Mouse (Mus musculus): ENCODE data around the gene Fbxl20. TPM values are rescaled to one million over a fixed set of nuclear protein-coding genes. Genes with fewer than 3 reads are reported as not detected.
A peak's percentile ranks its signal among the peaks of the same experiment; 100 is the strongest.

The Fbxl20 gene
- polyA plus RNA-seq, 1 experiment from 2014 or later, result 17.6 TPM

GRCm38 (mm10) chr11:98057998-98058397 lies 92.2 kb downstream of the Fbxl20 start:
- Histone ChIP-seq H3K36me3 (no peaks in the 10 kb centered on the region), H3K4me3 (no peak overlapping the region), H3K4me1 (peaks cover 3% of the 10 kb centered on the region), H3K9me3 (no peaks in the 10 kb centered on the region), H3K9ac (no peak overlapping the region), H3K4me2 (no peak overlapping the region), H3K27me3 (peaks cover 34% of the 10 kb centered on the region), H3K27ac (no peak overlapping the region)
- WGBS, result 79% methylated on average over 5 of the region's 5 CpGs
- ATAC-seq (ENCODE audit: borderline replicate concordance, extremely low read depth, low FRiP score, low TSS enrichment), result no peak

GRCm38 (mm10) chr11:98057466-98057865 lies 92.7 kb downstream of the Fbxl20 start:
- Histone ChIP-seq H3K9ac (no peak overlapping the region), H3K4me3 (no peak overlapping the region), H3K4me1 (peaks cover 8% of the 10 kb centered on the region), H3K36me3 (no peaks in the 10 kb centered on the region), H3K9me3 (no peaks in the 10 kb centered on the region), H3K4me2 (no peak overlapping the region), H3K27me3 (peaks cover 39% of the 10 kb centered on the region), H3K27ac (no peak overlapping the region)
- 25% methylated on average over 9 of the region's 9 CpGs for WGBS
- no peak for ATAC-seq (ENCODE audit: borderline replicate concordance, extremely low read depth, low FRiP score, low TSS enrichment)

DNA sequence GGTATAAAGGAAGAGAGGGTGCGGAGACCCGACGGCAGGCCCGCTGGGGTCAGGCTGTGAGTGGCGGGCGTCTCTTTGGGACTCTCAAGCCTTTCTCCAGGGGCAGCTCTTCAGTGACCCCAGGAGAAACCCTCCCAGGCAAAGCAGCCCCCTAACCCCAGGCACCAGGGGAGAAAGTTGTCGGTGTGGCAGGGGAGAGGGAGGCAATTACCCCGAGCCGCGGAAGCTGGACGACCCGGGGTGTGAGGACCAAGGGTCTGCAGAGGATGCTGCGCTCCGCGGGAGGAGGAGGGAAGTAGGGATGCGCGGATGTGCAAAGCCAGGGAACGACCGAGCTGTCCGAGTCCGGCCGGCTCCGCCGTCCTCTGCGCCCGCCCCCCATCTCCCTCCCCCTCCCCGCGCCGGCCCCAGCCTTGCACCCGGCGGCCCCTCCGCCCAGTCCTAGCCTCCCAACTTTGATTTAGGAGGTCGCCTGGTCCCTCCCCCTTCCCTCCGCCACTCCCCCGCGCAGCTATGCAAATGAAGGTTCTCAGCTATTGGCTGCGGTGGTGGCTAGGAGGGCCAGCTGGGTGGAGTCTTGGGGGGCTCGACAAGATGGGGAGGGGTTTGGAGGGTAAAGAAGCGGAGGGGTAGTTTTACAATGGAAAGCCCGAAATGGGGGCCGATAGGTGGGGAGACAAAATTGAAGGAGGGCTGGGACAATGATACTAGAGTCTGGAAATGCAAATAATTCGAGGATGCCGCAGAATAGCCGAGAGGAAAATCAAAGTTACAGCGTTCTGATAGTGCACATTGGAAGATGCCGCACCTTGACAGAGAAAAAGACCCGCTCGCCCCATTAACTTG lies 97.0 kb downstream of the Fbxl20 start, which contains the start of gene Stac2:
Gene Stac2 (minus strand): TSS at position 474 of the 846 bp plus-strand sequence.
- Histone ChIP-seq H3K4me1 (peaks cover 18% of the 10 kb centered on the region), H3K9ac (peak within 1 kb of the TSS; percentile 14; the same call in 1 of the 2 replicates), H3K27ac (no peak within 1 kb of the TSS), H3K36me3 (no peaks in the 10 kb centered on the region), H3K9me3 (no peaks in the 10 kb centered on the region), H3K4me2 (peak within 1 kb of the TSS; percentile 66), H3K27me3 (peaks cover 75% of the 10 kb centered on the region), H3K4me3 (peak within 1 kb of the TSS; percentile 37)
- ATAC-seq (ENCODE audit: borderline replicate concordance, extremely low read depth, low FRiP score, low TSS enrichment), result peak; percentile 90
- 2% methylated on average over 28 of the region's 48 CpGs for WGBS

DNA sequence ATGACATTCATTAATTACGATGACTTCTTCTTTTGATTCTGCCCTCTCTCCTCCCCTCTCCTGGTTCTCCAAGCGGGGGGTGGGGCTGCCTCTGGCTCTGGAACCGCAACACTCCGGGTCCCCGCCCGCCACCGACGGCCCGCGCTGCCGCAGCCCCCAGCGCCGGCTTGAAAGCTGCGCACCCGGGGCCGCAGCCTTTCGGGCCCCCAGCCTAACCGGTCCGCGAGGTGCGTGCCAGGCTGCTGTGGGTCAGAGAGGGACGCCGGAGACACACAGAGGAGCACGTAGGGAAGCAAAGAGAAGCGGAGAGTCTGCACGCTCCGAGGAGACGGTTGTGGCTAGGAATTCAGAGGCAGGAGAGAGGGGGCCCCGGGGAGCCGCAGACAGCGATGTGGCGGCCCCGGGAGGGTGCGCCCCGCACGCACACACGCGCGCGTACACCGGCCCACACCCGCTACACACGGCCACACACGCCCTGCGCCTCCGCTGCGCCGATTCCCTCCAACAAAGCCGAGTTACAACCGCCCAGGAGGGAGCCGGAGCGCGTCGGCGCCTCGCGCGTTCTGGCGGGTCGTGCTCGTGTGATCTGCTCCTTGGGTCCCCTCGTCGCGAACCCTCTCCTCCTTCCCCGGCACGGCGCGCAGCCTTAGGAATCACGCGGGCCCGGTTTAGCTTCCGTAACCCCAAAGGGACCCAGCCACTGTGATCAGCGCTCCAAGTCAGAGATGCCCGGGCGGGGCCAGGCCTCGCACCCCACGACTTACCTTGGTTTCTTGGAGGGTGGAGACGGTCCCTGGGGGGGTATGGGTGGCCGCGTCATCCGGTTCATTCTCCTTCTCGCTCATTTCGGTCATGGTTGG lies 97.8 kb downstream of the Fbxl20 start:
- Histone ChIP-seq H3K27ac (no peak overlapping the region), H3K36me3 (no peaks in the 10 kb centered on the region), H3K9me3 (no peaks in the 10 kb centered on the region), H3K27me3 (peaks cover 80% of the 10 kb centered on the region), H3K9ac (peak overlapping the region; percentile 14; the same call in 1 of the 2 replicates), H3K4me1 (peaks cover 18% of the 10 kb centered on the region), H3K4me2 (peak overlapping the region; percentile 66), H3K4me3 (peak overlapping the region; percentile 37)
- ATAC-seq (ENCODE audit: borderline replicate concordance, extremely low read depth, low FRiP score, low TSS enrichment), result no peak
- under 1% methylated on average over 79 of the region's 83 CpGs for WGBS

DNA sequence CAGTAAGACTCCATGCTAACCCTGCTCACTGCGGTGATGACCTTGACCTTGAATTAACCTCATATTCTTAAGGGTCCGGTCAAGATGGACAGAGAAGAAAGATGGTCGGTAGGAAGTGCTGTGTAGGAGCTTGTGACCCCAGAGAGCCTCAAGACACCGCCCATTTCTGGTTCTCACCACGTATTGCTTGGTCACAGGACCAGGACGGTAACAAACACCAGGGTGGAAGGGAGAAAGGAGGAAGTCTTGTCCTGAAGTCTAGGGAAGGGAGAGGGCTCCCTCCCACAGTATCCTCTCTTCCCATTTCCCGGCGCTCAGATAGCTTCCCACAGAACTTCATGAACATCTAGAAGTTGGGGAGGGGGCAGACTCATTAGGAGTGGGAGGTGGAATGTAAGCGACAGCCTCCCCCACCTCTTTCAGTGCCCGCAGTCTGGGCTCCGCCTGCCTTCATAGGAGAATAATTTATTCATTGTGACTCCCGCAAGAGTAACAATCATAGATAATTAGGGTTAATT lies 98.5 kb downstream of the Fbxl20 start:
- H3K27ac ChIP-seq, result no peak overlapping the region
- ATAC-seq (ENCODE audit: borderline replicate concordance, extremely low read depth, low FRiP score, low TSS enrichment), result no peak
- no peak overlapping the region for H3K9ac ChIP-seq
- peaks cover 76% of the 10 kb centered on the region for H3K27me3 ChIP-seq
- H3K4me2 ChIP-seq, result peak overlapping the region; percentile 66
- H3K4me3 ChIP-seq, result peak overlapping the region; percentile 37
- no peaks in the 10 kb centered on the region for H3K36me3 ChIP-seq
- H3K9me3 ChIP-seq, result no peaks in the 10 kb centered on the region
- peaks cover 18% of the 10 kb centered on the region for H3K4me1 ChIP-seq
- 8% methylated on average over 12 of the region's 12 CpGs for WGBS

DNA sequence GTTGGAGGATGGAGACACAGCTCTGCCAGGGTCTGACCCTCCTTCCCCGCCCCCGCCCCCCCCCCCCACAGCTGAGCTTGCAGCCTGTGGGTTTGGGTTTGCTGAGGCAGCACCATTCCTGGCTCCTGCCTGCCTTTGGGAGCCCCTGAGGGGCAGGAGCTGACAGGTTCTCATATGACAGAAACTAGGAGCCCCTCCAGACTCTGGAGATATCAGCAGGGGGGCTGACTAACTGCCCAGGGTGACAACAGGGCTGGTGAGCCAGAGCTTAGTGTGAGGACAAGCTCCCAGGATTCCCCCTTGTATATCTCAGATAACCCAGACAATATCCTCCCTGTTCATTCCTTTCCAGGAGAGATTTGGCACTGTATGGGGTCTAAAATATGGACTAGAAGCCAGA lies 99.3 kb downstream of the Fbxl20 start:
- H3K9ac ChIP-seq, result no peak overlapping the region
- 10% methylated on average over 2 of the region's 2 CpGs for WGBS
- no peaks in the 10 kb centered on the region for H3K36me3 ChIP-seq
- H3K4me3 ChIP-seq, result no peak overlapping the region
- no peak overlapping the region for H3K4me2 ChIP-seq
- peaks cover 75% of the 10 kb centered on the region for H3K27me3 ChIP-seq
- H3K9me3 ChIP-seq, result no peaks in the 10 kb centered on the region
- peaks cover 18% of the 10 kb centered on the region for H3K4me1 ChIP-seq
- H3K27ac ChIP-seq, result no peak overlapping the region
- ATAC-seq (ENCODE audit: borderline replicate concordance, extremely low read depth, low FRiP score, low TSS enrichment), result no peak

DNA sequence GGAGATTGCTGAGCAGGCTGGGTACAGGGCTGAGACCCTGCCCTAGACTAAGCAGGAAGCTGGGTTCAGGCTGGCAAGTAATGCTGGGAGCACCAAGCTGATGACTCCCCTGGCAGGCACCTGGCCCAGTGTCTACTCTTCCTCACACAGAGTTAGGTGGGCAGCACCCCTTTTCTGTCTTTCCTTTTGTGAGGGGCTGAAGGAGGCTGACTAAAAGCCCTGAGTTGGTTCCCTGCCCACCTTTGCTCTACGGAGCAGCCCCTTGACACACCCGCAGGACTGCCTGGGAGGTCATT lies 99.7 kb downstream of the Fbxl20 start:
- Histone ChIP-seq H3K27me3 (peaks cover 70% of the 10 kb centered on the region), H3K4me3 (no peak overlapping the region), H3K36me3 (no peaks in the 10 kb centered on the region), H3K4me2 (no peak overlapping the region), H3K27ac (no peak overlapping the region), H3K9ac (no peak overlapping the region), H3K4me1 (peaks cover 18% of the 10 kb centered on the region), H3K9me3 (no peaks in the 10 kb centered on the region)
- ATAC-seq (ENCODE audit: borderline replicate concordance, extremely low read depth, low FRiP score, low TSS enrichment), result no peak
- WGBS, result 48% methylated on average over 2 of the region's 2 CpGs

DNA sequence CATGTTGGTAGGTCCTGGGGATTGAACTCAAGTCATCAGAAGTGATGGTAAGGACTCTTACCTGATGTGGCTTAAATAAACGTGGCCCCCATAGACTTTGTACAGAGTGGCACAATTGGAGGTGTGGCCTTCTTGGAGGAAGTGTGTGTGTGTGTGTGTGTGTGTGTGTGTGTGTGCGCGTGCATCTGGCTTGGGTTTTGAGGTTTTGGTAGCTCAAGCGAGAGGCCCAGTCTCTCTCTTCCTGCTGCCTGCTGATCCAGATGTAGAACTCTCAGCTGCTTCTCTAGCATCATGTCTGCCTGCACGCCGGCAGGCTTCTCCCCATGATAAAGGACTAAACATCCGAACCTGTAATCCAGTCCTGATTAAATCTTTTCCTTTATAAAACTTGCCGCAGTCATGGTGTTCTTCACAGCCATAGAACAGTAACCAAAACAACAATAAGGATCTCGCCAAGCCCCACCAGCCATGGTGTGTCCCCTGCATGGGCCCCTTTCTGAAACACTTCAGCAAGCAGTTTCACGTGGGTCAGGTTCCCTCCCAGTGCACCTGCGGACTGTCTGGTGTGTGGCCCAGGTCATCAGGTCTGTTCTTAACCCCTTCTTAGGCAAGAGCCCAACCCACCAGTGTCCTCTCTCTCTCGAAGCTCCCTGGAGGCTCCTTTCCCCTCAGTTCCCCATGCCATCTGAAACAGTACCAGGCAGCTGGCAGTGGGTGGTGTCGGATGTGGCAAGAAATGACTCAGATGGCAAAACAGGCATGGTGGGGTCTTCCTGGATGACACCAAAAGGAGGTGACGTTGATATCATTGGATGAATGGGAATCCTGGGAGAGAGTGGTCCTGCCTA lies 100.3 kb downstream of the Fbxl20 start:
- Histone ChIP-seq H3K27ac (no peak overlapping the region), H3K9ac (no peak overlapping the region), H3K4me1 (peaks cover 21% of the 10 kb centered on the region), H3K36me3 (no peaks in the 10 kb centered on the region), H3K4me2 (no peak overlapping the region), H3K4me3 (no peak overlapping the region), H3K27me3 (peaks cover 64% of the 10 kb centered on the region), H3K9me3 (no peaks in the 10 kb centered on the region)
- ATAC-seq (ENCODE audit: borderline replicate concordance, extremely low read depth, low FRiP score, low TSS enrichment), result no peak
- 59% methylated on average over 14 of the region's 14 CpGs for WGBS

- Histone ChIP-seq H3K27me3 (peaks cover 46% of the 10 kb centered on the region), H3K4me3 (no peak overlapping the region), H3K9ac (no peak overlapping the region), H3K27ac (no peak overlapping the region), H3K9me3 (no peaks in the 10 kb centered on the region), H3K36me3 (no peaks in the 10 kb centered on the region), H3K4me1 (peaks cover 30% of the 10 kb centered on the region), H3K4me2 (no peak overlapping the region)
- WGBS, result 72% methylated on average over 4 of the region's 4 CpGs
- ATAC-seq (ENCODE audit: borderline replicate concordance, extremely low read depth, low FRiP score, low TSS enrichment), result no peak
These were observed 102.5 kb downstream of the Fbxl20 start for GRCm38 (mm10) chr11:98047745-98048144.

- WGBS, result 69% methylated on average over 1 of the region's 1 CpGs
- Histone ChIP-seq H3K4me3 (no peak overlapping the region), H3K27me3 (peaks cover 33% of the 10 kb centered on the region), H3K9me3 (no peaks in the 10 kb centered on the region), H3K4me1 (peaks cover 17% of the 10 kb centered on the region), H3K36me3 (no peaks in the 10 kb centered on the region), H3K27ac (no peak overlapping the region), H3K4me2 (no peak overlapping the region), H3K9ac (no peak overlapping the region)
- no peak for ATAC-seq (ENCODE audit: borderline replicate concordance, extremely low read depth, low FRiP score, low TSS enrichment)
These were observed 103.7 kb downstream of the Fbxl20 start for GRCm38 (mm10) chr11:98046466-98046865.

GRCm38 (mm10) chr11:98045596-98045995 lies 104.6 kb downstream of the Fbxl20 start:
- 58% methylated on average over 4 of the region's 4 CpGs for whole genome bisulfite sequencing
- H3K4me1 ChIP-seq, result peaks cover 17% of the 10 kb centered on the region
- H3K27me3 ChIP-seq, result peaks cover 25% of the 10 kb centered on the region
- no peak for ATAC-seq (ENCODE audit: borderline replicate concordance, extremely low read depth, low FRiP score, low TSS enrichment)
- H3K27ac ChIP-seq, result no peak overlapping the region
- no peaks in the 10 kb centered on the region for H3K9me3 ChIP-seq
- no peak overlapping the region for H3K4me3 ChIP-seq
- H3K9ac ChIP-seq, result no peak overlapping the region
- H3K36me3 ChIP-seq, result no peaks in the 10 kb centered on the region
- no peak overlapping the region for H3K4me2 ChIP-seq

Data from lung, embryonic 15.5 days (tissue).